Mouse (Mus musculus): Measurements from ENCODE around the gene Trpv2.
"Not testable (repeated sequence)": the region's sequence is repeated elsewhere in the genome, so short reads cannot be mapped to it uniquely, and the experiment has no call there.

The Trpv2 gene

GRCm38 (mm10) chr11:62648591-62649391, 74.5 kb downstream of the Trpv2 start, which contains the start of gene Mmgt2:
Mmgt2 (plus strand) TSS chr11:62648664.
- DNase-seq (ENCODE audit: low spot score) = peak; percentile 95

- not testable (repeated sequence) for DNase-seq (ENCODE audit: low spot score)
Measured at GRCm38 (mm10) chr11:62649803-62650202, 75.5 kb downstream of the Trpv2 start.

Measured in yolk sac, embryonic 10.5 days (tissue).